Mouse (Mus musculus): Measurements from ENCODE around the gene Pvrig. TPM values are rescaled to one million over a fixed set of nuclear protein-coding genes. Genes with fewer than 3 reads are reported as not detected.
"Not testable (repeated sequence)": the region's sequence is repeated elsewhere in the genome, so short reads cannot be mapped to it uniquely, and the experiment has no call there.

Gene Pvrig
- polyA plus RNA-seq (2015; fragmentation: Nextera tagmentation; extraction: Ambion mirVana): not detected in 2 replicates

DNA sequence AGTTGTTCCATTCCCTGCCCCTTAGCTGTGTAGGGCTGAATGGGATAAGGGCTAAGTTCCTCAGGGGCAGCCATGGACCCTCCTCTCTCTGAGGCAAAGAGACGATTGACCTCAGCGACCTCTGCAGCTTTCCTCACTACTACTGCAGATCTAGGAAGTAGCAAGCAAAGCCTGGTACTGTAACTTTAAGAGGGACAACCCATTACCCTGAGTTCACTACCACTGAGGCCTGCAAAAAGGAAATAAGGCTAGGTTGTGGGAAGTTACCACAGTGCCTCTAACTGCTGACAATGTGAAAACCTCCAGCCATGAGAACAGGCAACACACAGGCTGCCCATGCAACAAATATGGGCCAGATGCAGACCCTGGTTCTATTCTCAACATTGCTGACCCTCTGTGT lies at the start of gene Pvrig:
Gene Pvrig (plus strand): TSS at position 301 of the 400 bp plus-strand sequence.
- WGBS: 79% methylated on average over 2 of the region's 2 CpGs

DNA sequence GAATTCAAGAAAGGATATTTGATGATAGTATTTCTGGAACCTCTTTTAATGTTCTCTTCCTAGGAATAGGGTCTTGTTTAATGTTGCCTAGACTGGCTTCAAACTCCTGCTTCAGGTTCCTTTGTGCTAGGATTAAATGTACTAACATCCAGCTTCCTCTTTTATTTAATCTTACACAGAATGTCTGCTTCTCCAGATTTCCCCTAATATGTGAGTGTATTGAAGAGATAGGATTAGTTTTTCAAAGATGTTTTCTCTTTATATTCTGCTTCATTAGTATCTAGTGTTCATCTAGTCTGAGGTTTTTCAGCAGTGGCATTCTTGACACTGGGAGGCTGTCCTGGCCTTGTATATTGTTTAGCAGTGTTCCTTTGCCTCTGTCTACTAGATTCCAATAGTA lies 47.6 kb upstream of the Pvrig start:
- no peak overlapping the region for H3K27ac ChIP-seq (ENCODE audit: low read length)
- ATAC-seq: no peak
- H3K4me3 ChIP-seq (replicated peaks; ENCODE audit: low read length): no peak overlapping the region
- no peak overlapping the region for H3K4me2 ChIP-seq (ENCODE audit: low read length)
- no peaks in the 10 kb centered on the region for H3K9me3 ChIP-seq (ENCODE audit: control insufficient read depth, low read length)
- no peaks in the 10 kb centered on the region for H3K36me3 ChIP-seq (ENCODE audit: control insufficient read depth, insufficient read depth)
- H3K4me1 ChIP-seq (replicated peaks; ENCODE audit: control insufficient read depth, insufficient read depth, low read length): no peaks in the 10 kb centered on the region
- H3K27me3 ChIP-seq (replicated peaks; ENCODE audit: control insufficient read depth, insufficient read depth, low read length): no peaks in the 10 kb centered on the region
- H3K9ac ChIP-seq (replicated peaks; ENCODE audit: low read depth, low read length): no peak overlapping the region

More for the DNA sequence above, at the start of gene Pvrig:
- no peaks in the 10 kb centered on the region for H3K27me3 ChIP-seq (replicated peaks; ENCODE audit: control insufficient read depth, insufficient read depth, low read length)
- H3K9me3 ChIP-seq (ENCODE audit: control insufficient read depth, low read length): no peaks in the 10 kb centered on the region
- no peak within 1 kb of the TSS for H3K4me3 ChIP-seq (replicated peaks; ENCODE audit: low read length)
- no peaks in the 10 kb centered on the region for H3K4me1 ChIP-seq (replicated peaks; ENCODE audit: control insufficient read depth, insufficient read depth, low read length)
- H3K27ac ChIP-seq (ENCODE audit: low read length): no peak within 1 kb of the TSS
- no peak within 1 kb of the TSS for H3K4me2 ChIP-seq (ENCODE audit: low read length)
- H3K36me3 ChIP-seq (ENCODE audit: control insufficient read depth, insufficient read depth): no peaks in the 10 kb centered on the region
- ATAC-seq: no peak
- H3K9ac ChIP-seq (replicated peaks; ENCODE audit: low read depth, low read length): no peak within 1 kb of the TSS

DNA sequence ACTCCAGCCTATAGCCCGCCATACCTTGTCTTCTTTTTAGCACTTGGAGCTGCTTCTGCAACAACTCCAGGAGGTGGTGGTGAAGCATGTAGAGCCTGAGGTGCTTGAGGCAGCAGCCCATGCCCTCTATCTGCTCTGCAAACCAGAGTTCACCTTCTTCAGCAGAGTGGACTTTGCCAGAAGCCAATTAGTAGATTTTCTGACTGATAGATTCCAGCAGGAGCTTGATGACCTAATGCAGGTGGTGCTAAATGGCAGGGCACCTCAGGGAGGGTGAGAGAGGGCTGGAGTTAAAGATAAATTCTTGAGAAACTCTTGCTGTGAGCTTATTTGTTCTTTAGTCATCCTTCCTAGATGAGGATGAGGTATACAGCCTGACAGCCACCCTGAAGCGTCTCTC lies 42.1 kb upstream of the Pvrig start:
- ATAC-seq: no peak
- H3K4me1 ChIP-seq (replicated peaks; ENCODE audit: control insufficient read depth, insufficient read depth, low read length): no peaks in the 10 kb centered on the region

DNA sequence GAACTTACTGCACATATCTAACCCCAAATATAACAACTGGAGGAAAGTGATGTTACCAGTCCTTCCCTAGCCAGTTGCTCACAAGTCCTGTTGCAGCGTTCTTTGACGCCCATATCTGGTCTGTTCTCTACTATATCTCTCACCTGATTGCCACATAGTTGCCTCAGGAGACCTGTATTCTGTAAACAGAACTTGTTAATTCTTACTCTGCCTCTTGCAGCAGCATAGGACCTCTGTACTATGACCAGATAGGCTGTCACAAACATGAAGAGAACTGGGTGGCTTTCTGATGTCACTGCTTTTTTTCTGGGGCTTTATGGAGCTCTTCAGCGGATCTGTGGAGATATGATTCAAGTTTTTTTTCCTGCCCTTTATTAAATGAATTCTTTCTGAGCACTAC lies 29.0 kb upstream of the Pvrig start:
- WGBS: 93% methylated on average over 3 of the region's 3 CpGs
- Histone ChIP-seq H3K9me3 (ENCODE audit: control insufficient read depth, low read length) (no peaks in the 10 kb centered on the region), H3K4me2 (ENCODE audit: low read length) (no peak overlapping the region), H3K4me3 (replicated peaks; ENCODE audit: low read length) (no peak overlapping the region), H3K9ac (replicated peaks; ENCODE audit: low read depth, low read length) (no peak overlapping the region), H3K4me1 (replicated peaks; ENCODE audit: control insufficient read depth, insufficient read depth, low read length) (no peaks in the 10 kb centered on the region), H3K27me3 (replicated peaks; ENCODE audit: control insufficient read depth, insufficient read depth, low read length) (no peaks in the 10 kb centered on the region), H3K27ac (ENCODE audit: low read length) (no peak overlapping the region), H3K36me3 (ENCODE audit: control insufficient read depth, insufficient read depth) (no peaks in the 10 kb centered on the region)
- ATAC-seq: no peak

More for the DNA sequence above, 42.1 kb upstream of the Pvrig start:
- Histone ChIP-seq H3K4me2 (ENCODE audit: low read length) (no peak overlapping the region), H3K9me3 (ENCODE audit: control insufficient read depth, low read length) (no peaks in the 10 kb centered on the region), H3K36me3 (ENCODE audit: control insufficient read depth, insufficient read depth) (no peaks in the 10 kb centered on the region), H3K27ac (ENCODE audit: low read length) (no peak overlapping the region), H3K9ac (replicated peaks; ENCODE audit: low read depth, low read length) (no peak overlapping the region), H3K27me3 (replicated peaks; ENCODE audit: control insufficient read depth, insufficient read depth, low read length) (no peaks in the 10 kb centered on the region), H3K4me3 (replicated peaks; ENCODE audit: low read length) (no peak overlapping the region)
- WGBS: 82% methylated on average over 2 of the region's 2 CpGs

DNA sequence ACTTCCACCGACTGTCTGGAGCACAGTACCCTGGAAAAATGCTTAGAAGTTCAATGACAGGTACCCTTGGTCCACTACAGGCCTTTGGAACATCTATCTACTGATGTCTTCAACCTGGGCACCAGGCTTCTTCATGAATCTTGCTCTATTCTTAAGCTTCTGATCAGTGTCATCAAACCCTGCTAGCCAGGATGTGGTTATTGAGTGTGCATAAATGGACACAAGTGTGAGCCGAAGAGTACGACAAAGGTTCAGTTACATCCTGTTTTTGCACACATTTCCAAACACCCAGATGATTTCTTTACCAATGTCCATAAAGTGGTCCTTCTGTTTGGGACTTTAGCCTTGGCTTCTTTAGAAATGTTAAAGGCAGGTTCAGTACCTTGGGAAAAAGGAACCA lies 1.5 kb downstream of the Pvrig start:
- Histone ChIP-seq H3K4me2 (ENCODE audit: low read length) (no peak overlapping the region), H3K27me3 (replicated peaks; ENCODE audit: control insufficient read depth, insufficient read depth, low read length) (no peaks in the 10 kb centered on the region), H3K9me3 (ENCODE audit: control insufficient read depth, low read length) (no peaks in the 10 kb centered on the region), H3K27ac (ENCODE audit: low read length) (no peak overlapping the region), H3K36me3 (ENCODE audit: control insufficient read depth, insufficient read depth) (no peaks in the 10 kb centered on the region), H3K9ac (replicated peaks; ENCODE audit: low read depth, low read length) (no peak overlapping the region), H3K4me1 (replicated peaks; ENCODE audit: control insufficient read depth, insufficient read depth, low read length) (no peaks in the 10 kb centered on the region), H3K4me3 (replicated peaks; ENCODE audit: low read length) (no peak overlapping the region)
- whole genome bisulfite sequencing: 85% methylated on average over 3 of the region's 3 CpGs
- no peak for ATAC-seq

DNA sequence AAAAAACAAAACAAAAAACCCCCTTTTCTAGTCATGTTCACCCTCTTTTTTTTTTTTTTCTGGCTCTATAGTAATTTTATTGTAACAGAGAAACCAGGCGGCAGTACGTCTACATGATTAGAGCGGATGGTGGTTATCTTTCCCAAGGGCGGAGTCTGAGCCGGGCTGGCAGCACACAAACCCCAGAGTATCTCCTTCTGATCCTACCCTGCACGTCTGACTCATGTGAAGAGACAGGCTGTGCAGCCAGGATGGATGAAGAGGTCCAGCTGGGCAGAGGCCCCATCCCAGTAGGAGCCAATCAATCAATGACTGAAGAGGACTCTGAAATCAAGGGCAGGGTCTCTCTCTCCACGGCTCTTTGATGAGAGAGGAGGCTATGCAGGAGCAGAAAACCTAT lies 21.4 kb downstream of the Pvrig start:
- ATAC-seq; H3K9me3 ChIP-seq (ENCODE audit: control insufficient read depth, low read length); H3K36me3 ChIP-seq (ENCODE audit: control insufficient read depth, insufficient read depth); H3K4me1 ChIP-seq (replicated peaks; ENCODE audit: control insufficient read depth, insufficient read depth, low read length); H3K4me3 ChIP-seq (replicated peaks; ENCODE audit: low read length); H3K4me2 ChIP-seq (ENCODE audit: low read length); H3K27me3 ChIP-seq (replicated peaks; ENCODE audit: control insufficient read depth, insufficient read depth, low read length); H3K9ac ChIP-seq (replicated peaks; ENCODE audit: low read depth, low read length); H3K27ac ChIP-seq (ENCODE audit: low read length): not testable (repeated sequence)
- WGBS: 85% methylated on average over 6 of the region's 7 CpGs

DNA sequence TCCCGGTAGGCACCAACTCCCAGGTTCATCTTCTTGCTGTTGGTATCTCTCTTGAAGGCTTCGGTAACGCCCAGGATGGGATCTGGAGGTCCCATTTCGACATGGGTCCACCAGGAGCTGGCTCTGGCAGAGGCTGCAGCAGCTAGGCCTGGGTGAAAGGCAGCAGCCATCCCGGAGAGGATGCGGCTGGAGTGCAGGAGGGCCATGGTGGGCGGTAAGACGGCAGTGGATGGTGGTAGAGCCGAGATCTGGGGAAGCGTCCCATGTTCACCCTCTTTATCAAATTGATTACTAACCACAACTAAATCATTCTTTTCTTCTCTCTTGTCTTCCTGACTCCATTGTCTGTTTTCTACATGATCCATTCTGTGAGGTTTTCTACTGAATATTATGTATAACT lies 23.6 kb downstream of the Pvrig start:
- not testable (repeated sequence) for ATAC-seq; H3K9me3 ChIP-seq (ENCODE audit: control insufficient read depth, low read length); H3K4me1 ChIP-seq (replicated peaks; ENCODE audit: control insufficient read depth, insufficient read depth, low read length); H3K27me3 ChIP-seq (replicated peaks; ENCODE audit: control insufficient read depth, insufficient read depth, low read length); H3K9ac ChIP-seq (replicated peaks; ENCODE audit: low read depth, low read length); H3K4me3 ChIP-seq (replicated peaks; ENCODE audit: low read length); H3K36me3 ChIP-seq (ENCODE audit: control insufficient read depth, insufficient read depth); H3K27ac ChIP-seq (ENCODE audit: low read length); H3K4me2 ChIP-seq (ENCODE audit: low read length)
- WGBS: 91% methylated on average over 10 of the region's 10 CpGs

Other genes with a start within 250 kb of the Pvrig start
- gene Zscan21, start 225.1 kb upstream of the Pvrig start, polyA plus RNA-seq (2015; fragmentation: Nextera tagmentation; extraction: Ambion mirVana): 117 and 118 TPM in 2 replicates
- gene Zfp113, start 186.2 kb upstream of the Pvrig start, polyA plus RNA-seq (2015; fragmentation: Nextera tagmentation; extraction: Ambion mirVana): 39.4 and 43.9 TPM in 2 replicates
- 281 and 305 TPM in 2 replicates for gene Cops6, start 180.9 kb upstream of the Pvrig start, polyA plus RNA-seq (2015; fragmentation: Nextera tagmentation; extraction: Ambion mirVana)
- 27.8 and 31.9 TPM in 2 replicates for gene Ap4m1, start 170.0 kb upstream of the Pvrig start, polyA plus RNA-seq (2015; fragmentation: Nextera tagmentation; extraction: Ambion mirVana)
- gene Mcm7, start 169.5 kb upstream of the Pvrig start, polyA plus RNA-seq (2015; fragmentation: Nextera tagmentation; extraction: Ambion mirVana): 173 and 191 TPM in 2 replicates
- gene Taf6, start 154.5 kb upstream of the Pvrig start, polyA plus RNA-seq (2015; fragmentation: Nextera tagmentation; extraction: Ambion mirVana): 83.2 and 87.6 TPM in 2 replicates
- gene Cnpy4, start 154.5 kb upstream of the Pvrig start, polyA plus RNA-seq (2015; fragmentation: Nextera tagmentation; extraction: Ambion mirVana): 39.8 and 40.8 TPM in 2 replicates
- 12.9 and 13.2 TPM in 2 replicates for gene Mblac1, start 147.6 kb upstream of the Pvrig start, polyA plus RNA-seq (2015; fragmentation: Nextera tagmentation; extraction: Ambion mirVana)
- not detected in 2 replicates for gene Nxpe5, start 116.1 kb upstream of the Pvrig start, polyA plus RNA-seq (2015; fragmentation: Nextera tagmentation; extraction: Ambion mirVana)
- 71.3 and 87.4 TPM in 2 replicates for gene Lamtor4, start 86.5 kb upstream of the Pvrig start, polyA plus RNA-seq (2015; fragmentation: Nextera tagmentation; extraction: Ambion mirVana)
- gene BC037034, start 77.9 kb upstream of the Pvrig start, polyA plus RNA-seq (2015; fragmentation: Nextera tagmentation; extraction: Ambion mirVana): 11.1 and 14.0 TPM in 2 replicates
- gene Gal3st4, start 69.1 kb upstream of the Pvrig start, polyA plus RNA-seq (2015; fragmentation: Nextera tagmentation; extraction: Ambion mirVana): 1.6 and 2.4 TPM in 2 replicates
- 0.10 TPM in 1 of 2 replicates, not detected in the other for gene Gm43720, start 62.0 kb upstream of the Pvrig start, polyA plus RNA-seq (2015; fragmentation: Nextera tagmentation; extraction: Ambion mirVana)
- gene Gpc2, start 62.0 kb upstream of the Pvrig start, polyA plus RNA-seq (2015; fragmentation: Nextera tagmentation; extraction: Ambion mirVana): 212 and 245 TPM in 2 replicates
- 5.6 and 6.3 TPM in 2 replicates for gene Stag3, start 61.7 kb upstream of the Pvrig start, polyA plus RNA-seq (2015; fragmentation: Nextera tagmentation; extraction: Ambion mirVana)
- 82.4 and 82.8 TPM in 2 replicates for gene Zfp157, start 99.5 kb downstream of the Pvrig start, polyA plus RNA-seq (2015; fragmentation: Nextera tagmentation; extraction: Ambion mirVana)
- gene 1700123K08Rik, start 222.8 kb downstream of the Pvrig start, polyA plus RNA-seq (2015; fragmentation: Nextera tagmentation; extraction: Ambion mirVana): not detected in 2 replicates